Mouse (Mus musculus) liver, embryonic 14.5 days (tissue): ENCODE measurements around the gene Armc7. TPM values are rescaled to one million over a fixed set of nuclear protein-coding genes. Genes with fewer than 3 reads are reported as not detected.

Experiments
- ATAC-seq: fragments of 200-750 bp; cut with Nextera tagmentation; 2 replicates; pipeline ENCODE4 v1.8.0; 2017; ENCODE audit warnings: moderate number of reproducible peaks, mild to moderate bottlenecking, moderate library complexity; ENCODE audit not compliant: insufficient read depth
- DNase-seq, 3 experiments: peaks; one replicate each; pipeline ENCODE4 v3.0.0-alpha.2; 2012 to 2013; ENCODE audit warnings: low read depth in 3 of 3, low spot score in 3 of 3
- H3K27ac ChIP-seq: fragments of 300-500 bp; sonication (generic); 2 replicates; pipeline ENCODE4 v1.5.1; 2014; ENCODE audit warnings: moderate library complexity, mild to moderate bottlenecking, control low read depth, inconsistent platforms
- H3K27me3 ChIP-seq: fragments of 300-500 bp; sonication (generic); 2 replicates; pipeline ENCODE4 v1.6.1; 2014; ENCODE audit warnings: mild to moderate bottlenecking, low read length, moderate library complexity; ENCODE audit not compliant: control insufficient read depth, insufficient read depth
- H3K36me3 ChIP-seq: fragments of 300-500 bp; sonication (generic); replicated peaks from 2 replicates; pipeline ENCODE4 v1.6.1; 2014; ENCODE audit warnings: low read depth; ENCODE audit not compliant: control insufficient read depth, insufficient read depth
- H3K4me1 ChIP-seq, 2 experiments: fragments of 200-500 bp in 1 of 2; fragments of 300-500 bp in 1 of 2; sonication (generic) in 1 of 2; replicated peaks; 2 replicates each; pipeline ENCODE4 v1.6.1; 2012 to 2014; ENCODE audit warnings: antibody characterized with exemption in 1 of 2, inconsistent platforms in 1 of 2, low read length in 1 of 2; ENCODE audit not compliant: control insufficient read depth in 2 of 2, insufficient read depth in 2 of 2
- H3K4me2 ChIP-seq: fragments of 300-500 bp; sonication (generic); 2 replicates; pipeline ENCODE4 v1.6.1; 2014; ENCODE audit warnings: low read depth, mild to moderate bottlenecking, control low read depth, moderate library complexity
- H3K4me3 ChIP-seq, 2 experiments: fragments of 200-500 bp in 1 of 2; fragments of 300-500 bp in 1 of 2; sonication (generic) in 1 of 2; 2 replicates each; pipeline ENCODE4 v1.5.1; 2012 to 2014; ENCODE audit warnings: low read depth in 2 of 2, low read length in 2 of 2, mild to moderate bottlenecking in 2 of 2, control low read depth in 1 of 2, inconsistent platforms in 1 of 2, moderate library complexity in 1 of 2; ENCODE audit not compliant: insufficient read depth in 1 of 2
- H3K9ac ChIP-seq: fragments of 300-500 bp; sonication (generic); replicated peaks from 2 replicates; pipeline ENCODE4 v1.6.1; 2014; ENCODE audit warnings: mild to moderate bottlenecking, control low read depth, moderate library complexity
- H3K9me3 ChIP-seq: fragments of 300-500 bp; sonication (generic); 2 replicates; pipeline ENCODE4 v1.6.1; 2016; ENCODE audit warnings: low read length, mixed read lengths; ENCODE audit not compliant: control insufficient read depth
- CTCF ChIP-seq: IDR thresholded peaks from 2 replicates; pipeline ENCODE4 v1.5.1; 2016; ENCODE audit warnings: antibody characterized with exemption, low read depth, control low read depth
- EP300 ChIP-seq: IDR thresholded peaks from 2 replicates; pipeline ENCODE4 v1.6.1; 2016; ENCODE audit warnings: antibody characterized with exemption, low read depth
- WGBS: fragments of 180-500 bp; shearing (Covaris S2); extraction: QIAGEN DNeasy Blood & Tissue Kit; methylation state at CpG from one replicate; pipeline ENCODE4 v1.1.7; 2014; ENCODE audit not compliant: insufficient replicate concordance; 5-methylcytosine and 5-hydroxymethylcytosine counted together
- microRNA-seq: library from miRNA; unstranded; fragments of <30 nt; microRNA quantifications from one replicate; pipeline ENCODE4, GENCODE M21; 2016
- polyA plus RNA-seq, 2 experiments: library from polyadenylated mRNA; depleted of rRNA in 1 of 2; stranded (reverse) in 1 of 2; unstranded in 1 of 2; fragments of >200 nt; fragmentation: Nextera tagmentation in 1 of 2; extraction: Ambion mirVana in 1 of 2; gene quantifications; 2 replicates each; pipeline versions ENCODE4 v1.2.1 to v1.2.3; 2012 to 2014

Gene Armc7
- polyA plus RNA-seq, 2 experiments, result 2.1 to 2.2 TPM

DNA sequence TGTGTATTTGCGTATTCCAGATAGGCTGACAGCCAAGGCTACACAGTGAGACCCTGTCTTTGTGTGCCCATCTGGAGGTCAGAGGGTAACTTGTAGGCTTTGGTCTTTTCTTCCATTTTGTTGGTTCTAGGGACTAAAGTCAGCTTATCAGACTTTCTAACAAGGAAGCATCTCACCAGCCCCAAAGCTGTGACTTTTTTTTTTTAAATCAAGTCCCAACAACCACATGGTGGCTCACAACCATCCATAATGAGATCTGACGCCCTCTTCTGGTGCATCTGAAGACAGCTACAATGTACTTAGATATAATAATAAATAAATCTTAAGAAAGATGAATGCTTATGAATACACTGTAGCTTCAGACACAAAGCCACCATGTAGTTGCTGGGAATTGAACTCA is 62.6 kb downstream of the Armc7 start:
- H3K36me3 ChIP-seq, result peaks cover 13% of the 10 kb centered on the region
- WGBS, result 24% methylated on average over 2 of the region's 2 CpGs
- H3K4me1 ChIP-seq, result peaks cover 15 to 20% of the 10 kb centered on the region in 2 experiments
- DNase-seq (peak in 1 of 3 experiments; percentile 22), ATAC-seq (no peak)
- no peaks in the 10 kb centered on the region for H3K9me3 ChIP-seq
- no peak for TF ChIP-seq EP300
- peak; percentile 29 for TF ChIP-seq CTCF
- no peak overlapping the region for H3K27ac ChIP-seq
- no peak overlapping the region for H3K9ac ChIP-seq
- no peaks in the 10 kb centered on the region for H3K27me3 ChIP-seq
- no peak overlapping the region for H3K4me2 ChIP-seq
- H3K4me3 ChIP-seq, result no peak overlapping the region

Small RNA genes lying within 50 kb of the gene (microRNA-seq; reads per million reads assigned to microRNA genes)
- gene Mir3968, result not detected

Other genes with a start within 250 kb of the Armc7 start
- 0.17 and 0.21 TPM in 2 replicates for gene Grin2c, start 208.4 kb upstream of the Armc7 start, polyA plus RNA-seq (2012; rRNA removed)
- 0.05 TPM in 1 of 2 replicates, not detected in the other for gene Grin2c, start 208.4 kb upstream of the Armc7 start, polyA plus RNA-seq (2014; fragmentation: Nextera tagmentation; extraction: Ambion mirVana)
- gene Fdxr, start 198.6 kb upstream of the Armc7 start, polyA plus RNA-seq (2012; rRNA removed), result 11.9 and 13.7 TPM in 2 replicates
- gene Fdxr, start 198.6 kb upstream of the Armc7 start, polyA plus RNA-seq (2014; fragmentation: Nextera tagmentation; extraction: Ambion mirVana), result 12.3 and 13.3 TPM in 2 replicates
- 6.6 and 6.7 TPM in 2 replicates for gene Fads6, start 178.0 kb upstream of the Armc7 start, polyA plus RNA-seq (2012; rRNA removed)
- 2.8 TPM in 2 replicates for gene Fads6, start 178.0 kb upstream of the Armc7 start, polyA plus RNA-seq (2014; fragmentation: Nextera tagmentation; extraction: Ambion mirVana)
- not detected in 2 replicates for gene Otop2, start 168.5 kb upstream of the Armc7 start, polyA plus RNA-seq (2012; rRNA removed)
- gene Otop2, start 168.5 kb upstream of the Armc7 start, polyA plus RNA-seq (2014; fragmentation: Nextera tagmentation; extraction: Ambion mirVana), result not detected in 2 replicates
- gene Ush1g, start 153.6 kb upstream of the Armc7 start, polyA plus RNA-seq (2012; rRNA removed), result 0.04 and 0.06 TPM in 2 replicates
- 0.06 and 0.16 TPM in 2 replicates for gene Ush1g, start 153.6 kb upstream of the Armc7 start, polyA plus RNA-seq (2014; fragmentation: Nextera tagmentation; extraction: Ambion mirVana)
- not detected in 2 replicates for gene Otop3, start 140.9 kb upstream of the Armc7 start, polyA plus RNA-seq (2012; rRNA removed)
- gene Otop3, start 140.9 kb upstream of the Armc7 start, polyA plus RNA-seq (2014; fragmentation: Nextera tagmentation; extraction: Ambion mirVana), result not detected in 2 replicates
- 0.54 and 0.59 TPM in 2 replicates for gene Hid1, start 107.9 kb upstream of the Armc7 start, polyA plus RNA-seq (2012; rRNA removed)
- 0.50 and 0.86 TPM in 2 replicates for gene Hid1, start 107.9 kb upstream of the Armc7 start, polyA plus RNA-seq (2014; fragmentation: Nextera tagmentation; extraction: Ambion mirVana)
- gene Cdr2l, start 93.8 kb upstream of the Armc7 start, polyA plus RNA-seq (2012; rRNA removed), result 1.5 and 1.7 TPM in 2 replicates
- 0.86 and 1.0 TPM in 2 replicates for gene Cdr2l, start 93.8 kb upstream of the Armc7 start, polyA plus RNA-seq (2014; fragmentation: Nextera tagmentation; extraction: Ambion mirVana)
- gene Mrpl58, start 71.9 kb upstream of the Armc7 start, polyA plus RNA-seq (2012; rRNA removed), result 37.8 and 49.2 TPM in 2 replicates
- gene Mrpl58, start 71.9 kb upstream of the Armc7 start, polyA plus RNA-seq (2014; fragmentation: Nextera tagmentation; extraction: Ambion mirVana), result 86.5 and 90.7 TPM in 2 replicates
- 212 and 334 TPM in 2 replicates for gene Atp5h, start 55.7 kb upstream of the Armc7 start, polyA plus RNA-seq (2012; rRNA removed)
- 616 and 620 TPM in 2 replicates for gene Atp5h, start 55.7 kb upstream of the Armc7 start, polyA plus RNA-seq (2014; fragmentation: Nextera tagmentation; extraction: Ambion mirVana)
- 5.3 and 5.8 TPM in 2 replicates for gene Kctd2, start 55.5 kb upstream of the Armc7 start, polyA plus RNA-seq (2012; rRNA removed)
- 5.2 and 5.6 TPM in 2 replicates for gene Kctd2, start 55.5 kb upstream of the Armc7 start, polyA plus RNA-seq (2014; fragmentation: Nextera tagmentation; extraction: Ambion mirVana)
- gene Trim80, start 35.1 kb upstream of the Armc7 start, polyA plus RNA-seq (2012; rRNA removed), result 0.07 and 0.10 TPM in 2 replicates
- gene Trim80, start 35.1 kb upstream of the Armc7 start, polyA plus RNA-seq (2014; fragmentation: Nextera tagmentation; extraction: Ambion mirVana), result 0.06 and 0.13 TPM in 2 replicates
- gene Slc16a5, start 13.2 kb upstream of the Armc7 start, polyA plus RNA-seq (2012; rRNA removed), result 0.02 TPM in 2 replicates
- 0.05 TPM in 1 of 2 replicates, not detected in the other for gene Slc16a5, start 13.2 kb upstream of the Armc7 start, polyA plus RNA-seq (2014; fragmentation: Nextera tagmentation; extraction: Ambion mirVana)
- 27.8 and 31.9 TPM in 2 replicates for gene Nt5c, start 16.2 kb downstream of the Armc7 start, polyA plus RNA-seq (2012; rRNA removed)
- gene Nt5c, start 16.2 kb downstream of the Armc7 start, polyA plus RNA-seq (2014; fragmentation: Nextera tagmentation; extraction: Ambion mirVana), result 50.7 and 50.9 TPM in 2 replicates
- 138 and 151 TPM in 2 replicates for gene Jpt1, start 38.7 kb downstream of the Armc7 start, polyA plus RNA-seq (2012; rRNA removed)
- 233 and 256 TPM in 2 replicates for gene Jpt1, start 38.7 kb downstream of the Armc7 start, polyA plus RNA-seq (2014; fragmentation: Nextera tagmentation; extraction: Ambion mirVana)
- gene Sumo2, start 60.6 kb downstream of the Armc7 start, polyA plus RNA-seq (2012; rRNA removed), result 161 and 198 TPM in 2 replicates
- gene Sumo2, start 60.6 kb downstream of the Armc7 start, polyA plus RNA-seq (2014; fragmentation: Nextera tagmentation; extraction: Ambion mirVana), result 393 and 406 TPM in 2 replicates
- gene Nup85, start 88.8 kb downstream of the Armc7 start, polyA plus RNA-seq (2012; rRNA removed), result 96.0 and 109 TPM in 2 replicates
- gene Nup85, start 88.8 kb downstream of the Armc7 start, polyA plus RNA-seq (2014; fragmentation: Nextera tagmentation; extraction: Ambion mirVana), result 118 and 125 TPM in 2 replicates
- gene Mrps7, start 128.3 kb downstream of the Armc7 start, polyA plus RNA-seq (2012; rRNA removed), result 16.2 and 24.1 TPM in 2 replicates
- 52.6 and 53.3 TPM in 2 replicates for gene Mrps7, start 128.3 kb downstream of the Armc7 start, polyA plus RNA-seq (2014; fragmentation: Nextera tagmentation; extraction: Ambion mirVana)
- 9.2 and 17.2 TPM in 2 replicates for gene Gga3, start 128.4 kb downstream of the Armc7 start, polyA plus RNA-seq (2012; rRNA removed)
- gene Gga3, start 128.4 kb downstream of the Armc7 start, polyA plus RNA-seq (2014; fragmentation: Nextera tagmentation; extraction: Ambion mirVana), result 6.4 and 7.2 TPM in 2 replicates
- 21.1 and 25.6 TPM in 2 replicates for gene Mif4gd, start 137.3 kb downstream of the Armc7 start, polyA plus RNA-seq (2012; rRNA removed)
- 24.3 and 25.6 TPM in 2 replicates for gene Mif4gd, start 137.3 kb downstream of the Armc7 start, polyA plus RNA-seq (2014; fragmentation: Nextera tagmentation; extraction: Ambion mirVana)
- gene Slc25a19, start 152.6 kb downstream of the Armc7 start, polyA plus RNA-seq (2012; rRNA removed), result 7.4 and 10.5 TPM in 2 replicates
- 8.5 and 9.4 TPM in 2 replicates for gene Slc25a19, start 152.6 kb downstream of the Armc7 start, polyA plus RNA-seq (2014; fragmentation: Nextera tagmentation; extraction: Ambion mirVana)
- gene Grb2, start 232.9 kb downstream of the Armc7 start, polyA plus RNA-seq (2012; rRNA removed), result 15.7 and 22.4 TPM in 2 replicates
- gene Grb2, start 232.9 kb downstream of the Armc7 start, polyA plus RNA-seq (2014; fragmentation: Nextera tagmentation; extraction: Ambion mirVana), result 26.0 and 30.1 TPM in 2 replicates